Mouse (Mus musculus): ENCODE measurements around the gene Pip4k2a. TPM values are rescaled to one million over a fixed set of nuclear protein-coding genes. Genes with fewer than 3 reads are reported as not detected.
A peak's percentile ranks its signal among the peaks of the same experiment; 100 is the strongest.
"Not testable (repeated sequence)": the region's sequence is repeated elsewhere in the genome, so short reads cannot be mapped to it uniquely, and the experiment has no call there.

Pip4k2a gene
- polyA plus RNA-seq (2012; ENCODE audit: insufficient read depth, low replicate concordance), result 1.6 and 39.5 TPM in 2 replicates

DNA sequence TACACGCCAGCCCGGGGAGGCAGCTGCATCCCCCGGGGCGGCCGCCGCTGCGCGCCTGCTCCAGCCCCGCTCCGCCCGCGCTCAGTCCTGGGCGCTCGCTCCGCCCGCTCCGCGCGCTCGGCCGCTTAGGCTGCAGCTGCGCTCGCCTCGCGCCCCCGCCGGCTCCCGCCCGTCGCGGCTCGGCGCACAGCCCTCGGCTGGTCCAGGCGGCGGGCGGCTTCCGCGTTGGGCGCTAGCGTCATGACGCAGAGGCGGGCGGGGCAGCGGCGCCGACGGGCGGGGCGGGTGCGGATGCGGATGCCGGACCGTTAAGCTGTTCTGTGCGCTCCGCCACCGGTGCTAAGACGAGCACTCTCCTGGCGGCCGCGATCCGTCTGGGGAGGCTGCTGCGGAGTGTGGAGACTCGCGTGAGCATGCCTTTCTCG, at the start of gene Pip4k2a, which contains the start of gene 4930426L09Rik:
Pip4k2a (minus strand) TSS at position 73 of the 425 bp plus-strand sequence.
4930426L09Rik (plus strand) TSS at position 290 of the 425 bp plus-strand sequence.
- H3K4me1 ChIP-seq, result peaks cover 48% of the 10 kb centered on the region
- H3K4me3 ChIP-seq (replicated peaks), result peak within 1 kb of the TSS; percentile 99
- no peaks in the 10 kb centered on the region for H3K27me3 ChIP-seq (replicated peaks)
- no peak for TF ChIP-seq FLI1 (IDR thresholded peaks at IDR 0.05; ENCODE audit: low read length)
- no peak for TF ChIP-seq GATA1 (IDR thresholded peaks at IDR 0.05; ENCODE audit: borderline replicate concordance, low read length)
- no peaks in the 10 kb centered on the region for H3K9me3 ChIP-seq
- H3K36me3 ChIP-seq (replicated peaks; ENCODE audit: low read length), result peaks cover 2% of the 10 kb centered on the region

DNA sequence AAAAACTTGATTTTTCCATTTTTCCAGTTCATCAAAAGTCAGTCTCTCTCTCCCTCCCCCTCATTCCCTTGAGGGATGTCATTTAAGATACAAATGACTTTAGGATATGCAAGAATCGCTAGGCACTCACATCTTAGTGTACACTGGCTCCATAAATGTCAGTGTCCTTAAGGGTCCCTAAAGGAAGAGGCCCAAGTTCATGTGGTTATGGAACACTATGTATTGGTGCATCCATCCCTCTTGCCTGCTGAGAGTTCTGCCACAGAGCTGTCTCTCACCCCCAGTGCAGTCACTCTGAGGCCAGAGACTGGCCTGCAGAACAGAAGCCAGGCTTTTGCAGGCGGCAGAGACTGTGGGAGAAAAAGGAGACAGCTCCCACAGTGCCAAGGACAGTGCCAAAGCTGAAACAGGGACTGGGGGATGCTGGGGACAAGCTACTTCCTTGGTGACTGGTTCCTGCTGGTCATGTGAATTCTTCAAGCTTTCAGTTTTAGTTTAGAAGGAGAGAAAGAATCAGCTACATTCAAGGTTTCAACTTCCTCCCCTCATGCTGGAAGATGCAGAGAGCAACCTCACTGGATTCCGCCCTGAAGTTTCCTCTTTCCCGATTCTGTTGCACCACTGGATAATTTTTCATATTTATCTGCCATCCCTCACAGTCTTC, 40.1 kb upstream of the Pip4k2a start:
- Histone ChIP-seq H3K36me3 (replicated peaks; ENCODE audit: low read length) (no peaks in the 10 kb centered on the region), H3K4me3 (replicated peaks) (peak overlapping the region; percentile 64), H3K9me3 (no peaks in the 10 kb centered on the region), H3K4me1 (peaks cover 6% of the 10 kb centered on the region), H3K27me3 (replicated peaks) (no peaks in the 10 kb centered on the region)
- TF ChIP-seq FLI1 (IDR thresholded peaks at IDR 0.05; ENCODE audit: low read length) (no peak), GATA1 (IDR thresholded peaks at IDR 0.05; ENCODE audit: borderline replicate concordance, low read length) (no peak)

DNA sequence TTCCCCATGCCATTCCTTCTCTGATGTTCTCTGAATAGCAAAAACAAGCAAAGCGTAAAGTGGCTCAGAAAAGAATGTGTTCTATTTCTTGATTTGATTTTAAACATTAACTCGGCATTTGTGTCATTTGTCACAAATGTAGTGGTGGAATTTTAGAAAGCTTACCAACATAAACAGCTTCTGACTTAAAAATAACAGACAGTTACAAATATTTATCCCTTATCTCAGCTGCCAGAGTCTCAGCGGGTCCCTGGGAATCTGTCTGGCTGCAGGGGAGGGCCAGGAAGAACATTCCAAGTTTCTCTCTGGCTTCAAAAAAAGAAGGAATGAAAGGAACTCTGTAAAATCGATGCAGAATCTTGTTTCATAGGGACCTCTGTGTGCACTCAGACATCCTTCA, 39.5 kb upstream of the Pip4k2a start:
- H3K4me3 ChIP-seq (replicated peaks), result no peak overlapping the region
- peaks cover 6% of the 10 kb centered on the region for H3K4me1 ChIP-seq
- no peak for TF ChIP-seq GATA1 (IDR thresholded peaks at IDR 0.05; ENCODE audit: borderline replicate concordance, low read length)
- no peak for TF ChIP-seq FLI1 (IDR thresholded peaks at IDR 0.05; ENCODE audit: low read length)
- H3K36me3 ChIP-seq (replicated peaks; ENCODE audit: low read length), result no peaks in the 10 kb centered on the region
- no peaks in the 10 kb centered on the region for H3K9me3 ChIP-seq
- no peaks in the 10 kb centered on the region for H3K27me3 ChIP-seq (replicated peaks)

DNA sequence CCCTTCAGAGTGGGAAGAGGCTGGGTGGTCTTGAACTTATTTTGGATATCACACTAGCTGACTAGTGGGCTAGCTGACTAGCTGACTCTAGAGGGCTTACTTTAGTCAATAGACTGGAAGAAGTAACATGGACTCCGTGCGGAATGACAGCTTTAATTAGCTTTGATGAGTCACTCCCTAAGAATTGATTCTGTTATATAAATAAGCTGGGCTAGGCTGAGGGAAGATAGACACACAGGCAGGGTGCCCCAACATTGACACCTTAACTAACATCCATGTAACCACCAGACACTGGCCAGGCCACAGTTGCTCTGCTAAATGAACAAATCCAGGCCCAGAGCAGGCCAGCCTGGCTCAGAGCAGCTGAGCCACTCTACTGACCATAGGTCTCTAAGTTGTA, 26.9 kb upstream of the Pip4k2a start:
- TF ChIP-seq GATA1 (IDR thresholded peaks at IDR 0.05; ENCODE audit: borderline replicate concordance, low read length) (no peak), FLI1 (IDR thresholded peaks at IDR 0.05; ENCODE audit: low read length) (no peak)
- H3K36me3 ChIP-seq (replicated peaks; ENCODE audit: low read length), result no peaks in the 10 kb centered on the region

DNA sequence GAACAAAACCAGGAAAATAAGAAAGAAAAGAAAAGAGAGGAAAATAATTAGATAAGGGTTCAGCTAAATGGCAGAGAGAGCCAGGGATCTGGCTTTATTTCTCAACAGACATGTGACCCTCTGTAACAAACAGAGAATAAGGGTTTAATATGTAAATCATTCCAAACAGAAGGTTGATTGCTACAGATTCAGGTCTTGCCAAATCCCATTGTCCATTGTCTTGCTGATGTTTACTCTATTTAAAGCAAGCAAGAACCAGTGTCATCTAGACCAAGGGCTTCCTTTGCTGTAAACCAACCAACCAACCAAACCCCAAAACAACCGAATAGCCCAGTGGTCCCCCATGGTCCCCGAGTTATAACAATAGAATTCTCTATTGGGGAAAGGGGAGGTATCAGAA, 20.1 kb upstream of the Pip4k2a start:
- Histone ChIP-seq H3K27me3 (replicated peaks) (peaks cover 6% of the 10 kb centered on the region), H3K36me3 (replicated peaks; ENCODE audit: low read length) (no peaks in the 10 kb centered on the region), H3K4me3 (replicated peaks) (no peak overlapping the region), H3K9me3 (no peaks in the 10 kb centered on the region; the same call in 1 of the 2 replicates), H3K4me1 (peaks cover 9% of the 10 kb centered on the region; the same call in 1 of the 2 replicates)
- TF ChIP-seq FLI1 (IDR thresholded peaks at IDR 0.05; ENCODE audit: low read length) (no peak), GATA1 (IDR thresholded peaks at IDR 0.05; ENCODE audit: borderline replicate concordance, low read length) (no peak)

More for the DNA sequence above, 26.9 kb upstream of the Pip4k2a start:
- 0 out of 2 replicates have a peak, but pooled peaks cover 9% of the 10 kb centered on the region for H3K4me1 ChIP-seq
- no peak overlapping the region for H3K4me3 ChIP-seq (replicated peaks)
- peaks cover 6% of the 10 kb centered on the region for H3K27me3 ChIP-seq (replicated peaks)
- peaks cover 6% of the 10 kb centered on the region for H3K9me3 ChIP-seq

DNA sequence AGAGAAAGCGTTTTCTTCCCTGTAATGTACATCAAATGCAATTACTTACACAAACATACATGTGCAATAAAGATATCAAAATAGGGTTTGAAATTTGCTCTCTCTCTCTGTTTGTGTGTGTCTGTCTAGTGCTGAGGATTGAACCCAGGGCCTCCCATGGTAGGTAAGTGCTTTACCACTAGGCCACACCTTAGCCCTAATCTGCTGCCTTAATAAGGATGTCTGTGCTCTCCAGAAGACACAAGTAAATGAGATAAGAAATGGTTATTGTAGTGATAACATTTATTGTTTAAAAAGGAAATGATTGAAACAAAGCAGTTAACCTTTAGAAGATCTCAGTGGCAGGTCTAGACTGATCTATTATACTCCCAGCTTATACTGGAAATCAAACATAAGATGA, 18.9 kb upstream of the Pip4k2a start:
- Histone ChIP-seq H3K36me3 (replicated peaks; ENCODE audit: low read length) (no peaks in the 10 kb centered on the region), H3K4me1 (peaks cover under 1% of the 10 kb centered on the region; the same call in 1 of the 2 replicates)
- no peak for TF ChIP-seq FLI1 (IDR thresholded peaks at IDR 0.05; ENCODE audit: low read length)
- TF ChIP-seq GATA1 (IDR thresholded peaks at IDR 0.05; ENCODE audit: borderline replicate concordance, low read length), result no peak

DNA sequence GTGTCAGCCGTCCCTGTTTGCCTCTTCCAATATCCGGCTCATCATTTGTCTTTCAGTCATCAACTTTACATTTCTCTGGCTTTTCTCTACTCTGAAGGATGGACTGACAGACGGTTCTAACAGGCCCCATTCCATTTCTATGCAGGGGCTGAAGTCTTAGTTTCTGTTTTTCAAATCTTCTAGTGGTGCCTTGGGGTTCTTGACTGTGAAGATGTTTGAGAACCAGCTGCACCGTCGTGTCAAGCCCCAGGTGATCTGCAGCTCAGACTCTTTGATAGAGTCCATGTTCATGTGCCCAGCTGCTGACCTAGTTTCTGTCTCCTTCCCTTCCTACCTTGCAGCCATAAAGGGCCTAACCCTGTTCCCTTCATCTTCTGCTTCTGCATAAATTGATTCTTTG, 18.4 kb upstream of the Pip4k2a start:
- Histone ChIP-seq H3K36me3 (replicated peaks; ENCODE audit: low read length) (no peaks in the 10 kb centered on the region), H3K4me3 (replicated peaks) (no peak overlapping the region), H3K27me3 (replicated peaks) (peaks cover 1% of the 10 kb centered on the region), H3K9me3 (no peaks in the 10 kb centered on the region; the same call in 1 of the 2 replicates), H3K4me1 (peaks cover 3% of the 10 kb centered on the region)
- TF ChIP-seq GATA1 (IDR thresholded peaks at IDR 0.05; ENCODE audit: borderline replicate concordance, low read length), result no peak
- TF ChIP-seq FLI1 (IDR thresholded peaks at IDR 0.05; ENCODE audit: low read length), result no peak

More for the DNA sequence above, 18.9 kb upstream of the Pip4k2a start:
- H3K4me3 ChIP-seq (replicated peaks), result no peak overlapping the region
- H3K9me3 ChIP-seq, result no peaks in the 10 kb centered on the region; the same call in 1 of the 2 replicates
- H3K27me3 ChIP-seq (replicated peaks), result peaks cover 3% of the 10 kb centered on the region

DNA sequence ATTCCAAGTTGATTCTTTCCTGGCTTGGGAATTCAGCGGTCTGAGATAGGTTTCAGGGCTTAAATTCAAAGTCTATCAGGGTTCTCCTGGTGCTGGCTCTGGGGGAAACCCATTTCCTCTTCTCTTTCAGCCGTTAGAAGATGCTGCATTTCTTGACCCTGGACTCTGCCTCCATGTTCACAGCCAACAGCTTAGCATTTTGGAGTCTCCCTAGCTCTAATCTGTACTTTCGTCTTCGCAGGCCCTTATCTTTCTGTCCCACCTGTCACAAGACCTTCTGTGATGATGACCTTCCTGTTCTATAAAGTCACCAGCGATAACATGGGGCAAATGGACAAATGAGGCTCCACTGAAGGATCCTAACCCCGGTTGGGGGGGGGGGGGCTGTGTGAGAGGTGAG, 13.5 kb upstream of the Pip4k2a start:
- Histone ChIP-seq H3K36me3 (replicated peaks; ENCODE audit: low read length) (no peaks in the 10 kb centered on the region), H3K27me3 (replicated peaks) (no peaks in the 10 kb centered on the region), H3K9me3 (no peaks in the 10 kb centered on the region), H3K4me1 (peaks cover 5% of the 10 kb centered on the region), H3K4me3 (replicated peaks) (no peak overlapping the region)
- TF ChIP-seq GATA1 (IDR thresholded peaks at IDR 0.05; ENCODE audit: borderline replicate concordance, low read length), result no peak
- no peak for TF ChIP-seq FLI1 (IDR thresholded peaks at IDR 0.05; ENCODE audit: low read length)

DNA sequence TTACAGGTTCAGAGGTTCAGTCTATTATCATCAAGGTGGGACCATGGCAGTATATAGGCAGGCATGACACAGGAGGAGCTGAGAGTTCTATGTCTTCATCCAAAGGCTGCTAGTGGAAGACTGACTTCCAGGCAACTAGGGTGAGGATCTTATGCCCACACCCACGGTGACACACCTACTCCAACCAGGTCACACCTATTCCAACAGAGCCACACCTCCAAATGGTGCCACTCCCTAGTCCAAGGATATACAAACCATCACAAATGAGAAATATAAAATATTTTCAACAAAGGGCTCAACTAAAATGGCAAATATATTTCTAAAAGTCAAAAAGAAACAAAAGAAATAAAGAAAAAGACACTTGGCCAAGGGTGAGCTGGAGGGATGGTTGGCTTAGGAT, 12.6 kb upstream of the Pip4k2a start:
- not testable (repeated sequence) for H3K4me3 ChIP-seq (replicated peaks); H3K27me3 ChIP-seq (replicated peaks); H3K9me3 ChIP-seq; H3K36me3 ChIP-seq (replicated peaks; ENCODE audit: low read length)
- peaks cover 14% of the 10 kb centered on the region for H3K4me1 ChIP-seq

DNA sequence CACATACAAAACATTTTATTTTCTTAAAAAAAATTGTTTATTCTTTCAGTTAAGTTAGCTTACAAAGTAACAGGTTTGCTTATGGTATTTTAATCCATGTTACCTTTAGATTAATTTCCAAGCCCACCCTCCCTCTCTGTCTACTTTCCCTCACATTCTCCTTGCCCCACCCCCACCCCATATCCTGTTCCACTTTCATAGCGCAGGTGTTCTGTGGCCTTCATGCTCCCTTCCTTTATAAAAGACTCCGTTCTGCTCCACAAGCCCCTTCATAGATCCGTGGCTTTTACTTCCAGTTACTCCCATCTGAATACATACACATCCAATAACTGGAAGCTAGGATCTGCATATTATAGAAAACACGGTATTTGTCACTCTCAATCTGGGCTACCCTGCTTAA, 9.7 kb upstream of the Pip4k2a start:
- H3K4me1 ChIP-seq, result peaks cover 24% of the 10 kb centered on the region
- H3K9me3 ChIP-seq, result no peaks in the 10 kb centered on the region
- no peaks in the 10 kb centered on the region for H3K27me3 ChIP-seq (replicated peaks)
- no peaks in the 10 kb centered on the region for H3K36me3 ChIP-seq (replicated peaks; ENCODE audit: low read length)
- TF ChIP-seq GATA1 (IDR thresholded peaks at IDR 0.05; ENCODE audit: borderline replicate concordance, low read length) (no peak), FLI1 (IDR thresholded peaks at IDR 0.05; ENCODE audit: low read length) (no peak)
- no peak overlapping the region for H3K4me3 ChIP-seq (replicated peaks)

Measured in megakaryocyte, embryonic 14.5 days (primary cell).